Mouse (Mus musculus) heart, adult 2 months (tissue): Measurements from ENCODE around the gene Fyttd1. TPM values are rescaled to one million over a fixed set of nuclear protein-coding genes. Genes with fewer than 3 reads are reported as not detected.

Experiments used
- DNase-seq, 2 experiments: peaks; one replicate each; pipeline ENCODE4 v3.0.0; 2021
- H3K27ac ChIP-seq: fragments of 200-600 bp; 2 replicates; pipeline ENCODE4 v1.8.1; 2022
- H3K27me3 ChIP-seq: fragments of 200-500 bp; 2 replicates; pipeline ENCODE4 v1.6.1; 2012; ENCODE audit warnings: mild to moderate bottlenecking, low read length, inconsistent platforms, mixed read lengths; ENCODE audit not compliant: control insufficient read depth, insufficient read depth
- H3K36me3 ChIP-seq: fragments of 200-500 bp; 2 replicates; pipeline ENCODE4 v1.6.1; 2012; ENCODE audit warnings: low read length, inconsistent platforms; ENCODE audit not compliant: control insufficient read depth, insufficient read depth
- H3K4me1 ChIP-seq: fragments of 200-500 bp; 2 replicates; pipeline ENCODE4 v1.6.1; 2011; ENCODE audit warnings: low read length; ENCODE audit not compliant: control insufficient read depth, insufficient read depth
- H3K4me3 ChIP-seq: fragments of 200-600 bp; 2 replicates; pipeline ENCODE4 v1.8.1; 2022
- H3K79me2 ChIP-seq: fragments of 200-500 bp; replicated peaks from 2 replicates; pipeline ENCODE4 v1.6.1; 2012; ENCODE audit warnings: mild to moderate bottlenecking, inconsistent platforms, low read length, moderate library complexity, mixed read lengths; ENCODE audit not compliant: control insufficient read depth, insufficient read depth
- H3K9ac ChIP-seq: fragments of 200-500 bp; 2 replicates; pipeline ENCODE4 v1.6.1; 2012; ENCODE audit warnings: low read depth, mild to moderate bottlenecking, control low read depth, inconsistent platforms, low read length, mixed read lengths
- CTCF ChIP-seq: fragments of 200-600 bp; IDR thresholded peaks from 2 replicates; pipeline ENCODE4 v1.8.1; 2022; ENCODE audit warnings: antibody characterized with exemption, mild to moderate bottlenecking, moderate library complexity
- EP300 ChIP-seq: fragments of 200-500 bp; IDR thresholded peaks from 2 replicates; pipeline ENCODE4 v1.6.1; 2011; ENCODE audit warnings: low read depth, low read length, control low read depth; ENCODE audit not compliant: insufficient read depth
- POLR2A ChIP-seq: fragments of 200-500 bp; IDR thresholded peaks from 2 replicates; pipeline ENCODE4 v1.6.1; 2011; ENCODE audit warnings: mild to moderate bottlenecking, low read depth, low read length, control low read depth; ENCODE audit not compliant: insufficient read depth
- WGBS: fragments of 180-500 bp; shearing (Covaris S2); methylation state at CpG from one replicate; pipeline ENCODE4 v1.1.7; 2018; 5-methylcytosine and 5-hydroxymethylcytosine counted together
- intact Hi-C: fragments of 180-260 bp; cut with DNase I; formaldehyde crosslinking; loops from one replicate; pipeline ENCODE4 v1.15.1; 2025
- polyA plus RNA-seq: library from polyadenylated mRNA; depleted of rRNA; stranded (reverse); fragments of >200 nt; gene quantifications from 2 replicates; pipeline ENCODE4 v1.2.3, GENCODE M21; 2012
- total RNA-seq, 2 experiments: library from RNA; stranded (reverse); gene quantifications; 2 replicates each; pipeline ENCODE4 v1.2.3; 2021

The Fyttd1 gene
- total and polyA plus RNA-seq, 3 experiments, result 13.4 to 108 (median 101) TPM

GRCm38 (mm10) chr16:32942694-32943093 is 65.4 kb downstream of the Fyttd1 start:
- intact Hi-C loops, result no loop called here
- Histone ChIP-seq H3K9ac (no peak overlapping the region), H3K79me2 (peaks cover 1% of the 10 kb centered on the region; the same call in 1 of the 2 replicates), H3K4me1 (peaks cover 6% of the 10 kb centered on the region), H3K4me3 (no peak overlapping the region), H3K27ac (no peak overlapping the region), H3K27me3 (no peaks in the 10 kb centered on the region), H3K36me3 (no peaks in the 10 kb centered on the region)
- 81% methylated on average over 5 of the region's 5 CpGs for WGBS
- no peak for TF ChIP-seq CTCF
- TF ChIP-seq EP300, result no peak
- TF ChIP-seq POLR2A, result no peak
- no peak for DNase-seq

- Histone ChIP-seq H3K4me1 (peaks cover 9% of the 10 kb centered on the region), H3K36me3 (no peaks in the 10 kb centered on the region; the same call in 1 of the 2 replicates), H3K4me3 (no peak overlapping the region), H3K9ac (no peak overlapping the region), H3K79me2 (peaks cover 4% of the 10 kb centered on the region), H3K27me3 (no peaks in the 10 kb centered on the region), H3K27ac (peak overlapping the region; percentile 19)
- no peak for DNase-seq
- intact Hi-C loops, result loop anchor here (5.0 kb wide), 1 partner anchor 33 kb away; the partner anchor contains the start of gene Lrch3
- TF ChIP-seq POLR2A (no peak), EP300 (no peak), CTCF (no peak)
- 61% methylated on average over 5 of the region's 5 CpGs for WGBS
Measured at GRCm38 (mm10) chr16:32945379-32945778, 68.1 kb downstream of the Fyttd1 start.

- TF ChIP-seq POLR2A (no peak), CTCF (no peak), EP300 (no peak)
- Histone ChIP-seq H3K9ac (no peak overlapping the region), H3K27ac (no peak overlapping the region), H3K79me2 (peaks cover 5% of the 10 kb centered on the region), H3K4me1 (peaks cover 9% of the 10 kb centered on the region), H3K36me3 (no peaks in the 10 kb centered on the region; the same call in 1 of the 2 replicates), H3K4me3 (no peak overlapping the region), H3K27me3 (no peaks in the 10 kb centered on the region)
- 88% methylated on average over 8 of the region's 8 CpGs for WGBS
- DNase-seq, result no peak
- intact Hi-C loops, result loop anchor here (5.0 kb wide), 1 partner anchor 36 kb away; the partner anchor contains the start of gene Lrch3
Measured at GRCm38 (mm10) chr16:32948016-32948415, 70.7 kb downstream of the Fyttd1 start.

GRCm38 (mm10) chr16:32948656-32949055 is 71.4 kb downstream of the Fyttd1 start:
- Histone ChIP-seq H3K79me2 (peaks cover 5% of the 10 kb centered on the region), H3K27me3 (no peaks in the 10 kb centered on the region), H3K9ac (no peak overlapping the region), H3K4me1 (peaks cover 9% of the 10 kb centered on the region), H3K36me3 (no peaks in the 10 kb centered on the region; the same call in 1 of the 2 replicates), H3K4me3 (no peak overlapping the region), H3K27ac (no peak overlapping the region)
- WGBS, result 81% methylated on average over 5 of the region's 5 CpGs
- intact Hi-C loops, result loop anchor here (5.0 kb wide), 1 partner anchor 36 kb away; the partner anchor contains the start of gene Lrch3
- TF ChIP-seq CTCF, result no peak
- TF ChIP-seq POLR2A, result no peak
- no peak for TF ChIP-seq EP300
- DNase-seq, result no peak

- no peak overlapping the region for H3K4me3 ChIP-seq
- peaks cover 9% of the 10 kb centered on the region for H3K4me1 ChIP-seq
- TF ChIP-seq CTCF, result no peak
- no peak for TF ChIP-seq POLR2A
- TF ChIP-seq EP300, result no peak
- peaks cover 5% of the 10 kb centered on the region for H3K79me2 ChIP-seq
- H3K27ac ChIP-seq, result no peak overlapping the region
- intact Hi-C loops, result loop anchor here (5.0 kb wide), 1 partner anchor 37 kb away; the partner anchor contains the start of gene Lrch3
- no peaks in the 10 kb centered on the region; the same call in 1 of the 2 replicates for H3K36me3 ChIP-seq
- no peak overlapping the region for H3K9ac ChIP-seq
- no peaks in the 10 kb centered on the region for H3K27me3 ChIP-seq
- DNase-seq, result no peak
Measured at GRCm38 (mm10) chr16:32949281-32949680, 72.0 kb downstream of the Fyttd1 start.

- WGBS, result 89% methylated on average over 2 of the region's 2 CpGs
- intact Hi-C loops, result no loop called here
- no peak for TF ChIP-seq POLR2A
- no peak for TF ChIP-seq EP300
- TF ChIP-seq CTCF, result peak; percentile 58
Measured at GRCm38 (mm10) chr16:32951074-32951473, 73.8 kb downstream of the Fyttd1 start.

More at GRCm38 (mm10) chr16:32951074-32951473, 73.8 kb downstream of the Fyttd1 start:
- no peak overlapping the region for H3K27ac ChIP-seq
- no peak overlapping the region for H3K4me3 ChIP-seq
- no peak for DNase-seq
- no peak overlapping the region for H3K9ac ChIP-seq
- no peaks in the 10 kb centered on the region for H3K27me3 ChIP-seq
- peaks cover 6% of the 10 kb centered on the region for H3K79me2 ChIP-seq
- peaks cover 3% of the 10 kb centered on the region for H3K36me3 ChIP-seq
- peaks cover 8% of the 10 kb centered on the region for H3K4me1 ChIP-seq
